Mouse (Mus musculus) right cerebral cortex, postnatal 10 days (tissue): ENCODE measurements around the gene Sumf2.
"Not testable (repeated sequence)": the region's sequence is repeated elsewhere in the genome, so short reads cannot be mapped to it uniquely, and the experiment has no call there.

Experiments used
- DNase-seq, 2 experiments: peaks; one replicate each; pipeline ENCODE4 v3.0.0; 2021; ENCODE audit warnings: low spot score in 2 of 2

The Sumf2 gene

GRCm38 (mm10) chr5:129846752-129847557, at the start of gene Sumf2:
Sumf2 (plus strand) TSS chr5:129846986.
- DNase-seq = peak; percentile 97

- DNase-seq = no peak
Observed at GRCm38 (mm10) chr5:129844848-129845247, 1.9 kb upstream of the Sumf2 start.

- no peak for DNase-seq
Observed at GRCm38 (mm10) chr5:129847558-129847820, 703 bp downstream of the Sumf2 start.

- no peak for DNase-seq
Observed at GRCm38 (mm10) chr5:129855163-129855562, 8.4 kb downstream of the Sumf2 start.

GRCm38 (mm10) chr5:129856414-129856813, 9.6 kb downstream of the Sumf2 start:
- no peak for DNase-seq

- no peak for DNase-seq
Observed at GRCm38 (mm10) chr5:129862325-129862724, 15.5 kb downstream of the Sumf2 start.

GRCm38 (mm10) chr5:129864467-129864866, 17.7 kb downstream of the Sumf2 start:
- peak; percentile 63 to 70 for DNase-seq

GRCm38 (mm10) chr5:129865841-129866240, 19.1 kb downstream of the Sumf2 start:
- DNase-seq = no peak

GRCm38 (mm10) chr5:129869238-129869995, 22.6 kb downstream of the Sumf2 start:
- no peak for DNase-seq

- DNase-seq = no peak
Observed at GRCm38 (mm10) chr5:129871238-129871637, 24.5 kb downstream of the Sumf2 start.

GRCm38 (mm10) chr5:129873942-129874341, 27.2 kb downstream of the Sumf2 start:
- no peak for DNase-seq

GRCm38 (mm10) chr5:129875098-129875497, 28.3 kb downstream of the Sumf2 start:
- no peak for DNase-seq

- peak; percentile 63 to 78 for DNase-seq
Observed at GRCm38 (mm10) chr5:129877731-129878455, 31.1 kb downstream of the Sumf2 start.

GRCm38 (mm10) chr5:129878946-129879345, 32.2 kb downstream of the Sumf2 start:
- peak; percentile 66 to 72 for DNase-seq

GRCm38 (mm10) chr5:129879888-129880287, 33.1 kb downstream of the Sumf2 start:
- DNase-seq = no peak

GRCm38 (mm10) chr5:129886271-129886670, 39.5 kb downstream of the Sumf2 start:
- DNase-seq = no peak

GRCm38 (mm10) chr5:129886911-129887636, 40.3 kb downstream of the Sumf2 start, which contains the start of gene Chchd2:
Chchd2 (minus strand) TSS chr5:129887470.
- DNase-seq = peak; percentile 96 to 98

- not testable (repeated sequence) for DNase-seq
Observed at GRCm38 (mm10) chr5:129890390-129890789, 43.6 kb downstream of the Sumf2 start.

GRCm38 (mm10) chr5:129895198-129896088, 48.7 kb downstream of the Sumf2 start, which contains the start of gene Zbed5:
Zbed5 (plus strand) TSS chr5:129895723.
- peak; percentile 94 to 95 for DNase-seq

GRCm38 (mm10) chr5:129898449-129898848, 51.7 kb downstream of the Sumf2 start, which contains the start of gene Phkg1:
Phkg1 (minus strand) TSS chr5:129898549.
- DNase-seq = no peak
